8 mouse cellular contexts compared by ENCODE assay signal in the genomic region with DNA sequence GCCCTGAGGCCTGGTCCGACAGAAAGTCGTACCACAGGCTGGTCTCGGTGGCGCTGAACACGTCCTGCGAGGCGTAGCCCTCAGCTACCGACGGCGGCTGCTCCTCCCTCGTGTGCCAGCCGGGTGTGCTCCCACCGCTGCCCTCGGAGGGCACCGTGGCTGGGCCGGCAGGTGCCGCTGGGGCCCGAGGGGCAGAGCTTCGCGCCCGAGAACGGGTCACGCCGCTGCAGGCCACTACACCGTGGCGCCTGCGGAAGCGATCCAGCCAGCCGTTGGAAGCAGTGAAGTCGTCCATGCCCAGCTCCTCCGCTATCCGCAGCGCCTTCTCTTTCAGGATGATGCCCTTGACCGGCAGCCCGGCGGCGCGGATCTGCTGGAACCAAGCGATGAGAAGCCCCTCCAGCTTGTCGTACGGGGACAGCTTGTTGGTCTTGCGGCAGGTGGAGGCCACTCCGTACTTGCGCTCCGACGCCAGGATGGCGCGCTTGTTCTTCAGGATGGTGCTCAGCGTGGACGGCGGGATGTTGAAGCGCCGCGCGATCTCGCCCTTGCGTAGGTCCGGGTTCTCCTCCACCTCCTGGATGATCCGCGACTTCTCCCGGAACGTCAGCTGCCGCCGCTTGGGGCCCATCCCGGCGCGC. TPM values are rescaled to one million over a fixed set of nuclear protein-coding genes. Genes with fewer than 3 reads are reported as not detected.
DNase-seq lines count a peak whose midpoint lies in the region; ATAC-seq and TF ChIP-seq lines count a peak whose summit lies in the region.

No protein-coding gene starts in this region.

- 0 out of 2 replicates have a peak, but pooled peaks have one; percentile 29 for ATAC-seq in embryonic facial prominence, embryonic 13.5 days (ENCODE audit: insufficient number of reproducible peaks, insufficient read depth, low FRiP score, low TSS enrichment, low read depth)
- peak; percentile 65 for ATAC-seq in liver, embryonic 12.5 days

- H3K4me2 ChIP-seq in embryonic facial prominence, embryonic 13.5 days, result peak overlapping the region; percentile 97
- peak overlapping the region; percentile 98 for H3K4me2 ChIP-seq in liver, embryonic 12.5 days
- peak overlapping the region; percentile 92 for H3K4me2 ChIP-seq in myocyte (ENCODE audit: low read depth)

- peaks cover 36% of the 10 kb centered on the region for H3K79me2 ChIP-seq in myocyte (ENCODE audit: control insufficient read depth, insufficient read depth)

- 1% methylated on average over 65 of the region's 67 CpGs for WGBS in embryonic facial prominence, embryonic 13.5 days
- 1% methylated on average over 67 of the region's 67 CpGs for WGBS in liver, embryonic 12.5 days (ENCODE audit: insufficient replicate concordance)

- H3K4me1 ChIP-seq in embryonic facial prominence, embryonic 13.5 days, result peaks cover 44% of the 10 kb centered on the region
- peaks cover 52% of the 10 kb centered on the region for H3K4me1 ChIP-seq in liver, embryonic 12.5 days

- peaks cover 13% of the 10 kb centered on the region for H3K36me3 ChIP-seq in embryonic facial prominence, embryonic 13.5 days
- peaks cover 27% of the 10 kb centered on the region for H3K36me3 ChIP-seq in liver, embryonic 12.5 days
- no peaks in the 10 kb centered on the region for H3K36me3 ChIP-seq in myocyte (ENCODE audit: control insufficient read depth, insufficient read depth)

- peak overlapping the region; percentile 93 for H3K9ac ChIP-seq in embryonic facial prominence, embryonic 13.5 days
- H3K9ac ChIP-seq in liver, embryonic 12.5 days, result peak overlapping the region; percentile 90

- H3K27ac ChIP-seq in embryonic facial prominence, embryonic 13.5 days, result peak overlapping the region; percentile 89
- H3K27ac ChIP-seq in liver, embryonic 12.5 days, result peak overlapping the region; percentile 83

- H3K4me3 ChIP-seq in embryonic facial prominence, embryonic 13.5 days, result peak overlapping the region; percentile 80
- peak overlapping the region; percentile 75 for H3K4me3 ChIP-seq in liver, embryonic 12.5 days
- H3K4me3 ChIP-seq in myocyte, result peak overlapping the region; percentile 80

- TF ChIP-seq POLR2A in myocyte (IDR thresholded peaks at IDR 0.05; ENCODE audit: insufficient read length, low read depth), result no peak

- DNase-seq in 3T3-L1 (ENCODE audit: low read depth, low spot score), result peak; percentile 64
- DNase-seq in adrenal gland, adult 8-10 months, result peak; percentile 52
- DNase-seq in heart, adult 9 months (ENCODE audit: low spot score in 2 of 2), result peak; percentile 59 to 60
- peak; percentile 62 for DNase-seq in kidney, adult 9 months
- peak; percentile 57 to 83 for DNase-seq in spleen, postnatal 4 days (ENCODE audit: low spot score in 2 of 2)

- peak overlapping the region; percentile 58 for H3ac ChIP-seq in myocyte (ENCODE audit: control insufficient read depth, insufficient read length)

- no peaks in the 10 kb centered on the region for H3K9me3 ChIP-seq in embryonic facial prominence, embryonic 13.5 days
- H3K9me3 ChIP-seq in liver, embryonic 12.5 days (replicated peaks), result no peaks in the 10 kb centered on the region

- H3K27me3 ChIP-seq in embryonic facial prominence, embryonic 13.5 days, result no peaks in the 10 kb centered on the region
- H3K27me3 ChIP-seq in liver, embryonic 12.5 days (replicated peaks), result peaks cover 2% of the 10 kb centered on the region; the same call in 1 of the 2 replicates
- no peaks in the 10 kb centered on the region for H3K27me3 ChIP-seq in myocyte (ENCODE audit: control insufficient read depth, insufficient read depth, insufficient read length)

TF ChIP-seq in myocyte, 11 proteins besides CTCF, POLR2A, EP300 and RAD21:
- TF ChIP-seq CEBPB (IDR thresholded peaks at IDR 0.05; ENCODE audit: insufficient read depth, poor library complexity, severe bottlenecking) (no peak), SRF (IDR thresholded peaks at IDR 0.05; ENCODE audit: control insufficient read depth, insufficient read length, low read depth) (no peak), MYOG (IDR thresholded peaks at IDR 0.05; ENCODE audit: control insufficient read depth in 1 of 3, insufficient read depth in 1 of 3, insufficient read length in 2 of 3, low read depth in 2 of 3) (peak in 2 of 3 experiments; percentile 13 to 38), TCF12 (IDR thresholded peaks at IDR 0.05; ENCODE audit: insufficient read depth, poor library complexity, severe bottlenecking) (no peak), TCF3 (IDR thresholded peaks at IDR 0.05; ENCODE audit: insufficient read length, low read depth) (no peak), E2F4 (IDR thresholded peaks at IDR 0.05; ENCODE audit: insufficient read depth) (no peak), REST (IDR thresholded peaks at IDR 0.05; ENCODE audit: insufficient read depth, insufficient read length) (no peak), POLR2AphosphoS2 (IDR thresholded peaks at IDR 0.05; ENCODE audit: insufficient read length, low read depth) (peak; percentile 67), MYOD1 (IDR thresholded peaks at IDR 0.05; ENCODE audit: control insufficient read depth in 1 of 3, insufficient read length in 2 of 3, low read depth in 2 of 3) (peak in 1 of 3 experiments; percentile 24), MAX (IDR thresholded peaks at IDR 0.05; ENCODE audit: low read depth) (no peak), USF1 (IDR thresholded peaks at IDR 0.05; ENCODE audit: low read depth) (no peak)

RNA-seq across cellular contexts. Expression of a gene that starts 0.5 kb away (rescaled TPM):
- total RNA-seq in adrenal gland, adult 8-10 months (2022), result 10 to 100 TPM; 63.5 to 76.9 (median 73.5) TPM
- 12.3 and 12.4 TPM in 2 replicates for polyA plus RNA-seq in embryonic facial prominence, embryonic 13.5 days (2015; fragmentation: Nextera tagmentation; extraction: Ambion mirVana)
- polyA plus RNA-seq in liver, embryonic 12.5 days (2016; fragmentation: Nextera tagmentation; extraction: Ambion mirVana), result 5.9 and 6.5 TPM in 2 replicates
- polyA plus RNA-seq in myocyte (2012; fragmentation: generic; extraction: Trizol), result 130 TPM

RNA-seq across cellular contexts. Expression of a gene that starts 7.4 kb away (rescaled TPM):
- total RNA-seq in adrenal gland, adult 8-10 months (2022), result 1 to 10 TPM; 4.5 to 9.4 (median 6.3) TPM
- polyA plus RNA-seq in embryonic facial prominence, embryonic 13.5 days (2015; fragmentation: Nextera tagmentation; extraction: Ambion mirVana), result 53.8 and 57.5 TPM in 2 replicates
- polyA plus RNA-seq in liver, embryonic 12.5 days (2016; fragmentation: Nextera tagmentation; extraction: Ambion mirVana), result 172 and 182 TPM in 2 replicates
- polyA plus RNA-seq in myocyte (2012; fragmentation: generic; extraction: Trizol), result 58.4 TPM

RNA-seq across cellular contexts. Expression of a gene that starts 7.7 kb away (rescaled TPM):
- 1 to 10 TPM; 4.0 to 6.4 (median 5.1) TPM for total RNA-seq in adrenal gland, adult 8-10 months (2022)
- polyA plus RNA-seq in embryonic facial prominence, embryonic 13.5 days (2015; fragmentation: Nextera tagmentation; extraction: Ambion mirVana), result 4.4 and 5.1 TPM in 2 replicates
- 1.0 and 1.1 TPM in 2 replicates for polyA plus RNA-seq in liver, embryonic 12.5 days (2016; fragmentation: Nextera tagmentation; extraction: Ambion mirVana)
- 9.4 TPM for polyA plus RNA-seq in myocyte (2012; fragmentation: generic; extraction: Trizol)

RNA-seq across cellular contexts. Expression of a gene that starts 19.5 kb away (rescaled TPM):
- 10 to 100 TPM; 32.2 to 68.7 (median 53.9) TPM for total RNA-seq in adrenal gland, adult 8-10 months (2022)
- polyA plus RNA-seq in embryonic facial prominence, embryonic 13.5 days (2015; fragmentation: Nextera tagmentation; extraction: Ambion mirVana), result 67.5 and 71.4 TPM in 2 replicates
- 131 and 141 TPM in 2 replicates for polyA plus RNA-seq in liver, embryonic 12.5 days (2016; fragmentation: Nextera tagmentation; extraction: Ambion mirVana)
- 75.2 TPM for polyA plus RNA-seq in myocyte (2012; fragmentation: generic; extraction: Trizol)

RNA-seq across cellular contexts. Expression of a gene that starts 27.5 kb away (rescaled TPM):
- 10 to 100 TPM; 24.4 to 29.0 (median 26.6) TPM for total RNA-seq in adrenal gland, adult 8-10 months (2022)
- polyA plus RNA-seq in embryonic facial prominence, embryonic 13.5 days (2015; fragmentation: Nextera tagmentation; extraction: Ambion mirVana), result 26.4 and 28.5 TPM in 2 replicates
- polyA plus RNA-seq in liver, embryonic 12.5 days (2016; fragmentation: Nextera tagmentation; extraction: Ambion mirVana), result 16.4 and 17.0 TPM in 2 replicates
- polyA plus RNA-seq in myocyte (2012; fragmentation: generic; extraction: Trizol), result 33.6 TPM

Comparison
In these comparisons a context has a peak if more than half of its experiments do, and no peak if none do; other contexts are left out.
1. Peak in every context shown above with its lines: DNase-seq, ATAC-seq, H3K4me3 ChIP-seq and H3K27ac ChIP-seq.